Mouse (Mus musculus) forebrain, embryonic 11.5 days (tissue): ENCODE data around the gene Hyal2. TPM values are rescaled to one million over a fixed set of nuclear protein-coding genes. Genes with fewer than 3 reads are reported as not detected.

Experiments used
- ATAC-seq: fragments of 200-750 bp; cut with Nextera tagmentation; replicated peaks from 2 replicates; pipeline ENCODE4 v1.8.0; 2017; ENCODE audit warnings: moderate TSS enrichment; ENCODE audit not compliant: low FRiP score
- DNase-seq: peaks from one replicate; pipeline ENCODE4 v3.0.0-alpha.2; 2017; ENCODE audit warnings: low spot score
- H3K27ac ChIP-seq: fragments of 300-500 bp; sonication (generic); 2 replicates; pipeline ENCODE4 v1.5.1; 2014; ENCODE audit warnings: low read depth, low read length
- H3K27me3 ChIP-seq: fragments of 300-500 bp; sonication (generic); 2 replicates; pipeline ENCODE4 v1.6.1; 2014; ENCODE audit warnings: mild to moderate bottlenecking, low read length, mixed read lengths; ENCODE audit not compliant: control insufficient read depth, insufficient read depth
- H3K36me3 ChIP-seq: fragments of 300-500 bp; sonication (generic); 2 replicates; pipeline ENCODE4 v1.6.1; 2014; ENCODE audit warnings: mild to moderate bottlenecking, low read length, moderate library complexity, mixed read lengths; ENCODE audit not compliant: control insufficient read depth, insufficient read depth
- H3K4me1 ChIP-seq: fragments of 300-500 bp; sonication (generic); replicated peaks from 2 replicates; pipeline ENCODE4 v1.6.1; 2014; ENCODE audit warnings: low read length, mixed read lengths; ENCODE audit not compliant: control insufficient read depth, insufficient read depth
- H3K4me2 ChIP-seq: fragments of 300-500 bp; sonication (generic); 2 replicates; pipeline ENCODE4 v1.6.1; 2014; ENCODE audit warnings: low read depth, mild to moderate bottlenecking, low read length, moderate library complexity, mixed read lengths; ENCODE audit not compliant: severe bottlenecking
- H3K4me3 ChIP-seq: fragments of 300-500 bp; sonication (generic); 2 replicates; pipeline ENCODE4 v1.5.1; 2014; ENCODE audit warnings: low read depth, low read length
- H3K9ac ChIP-seq: fragments of 300-500 bp; sonication (generic); 2 replicates; pipeline ENCODE4 v1.6.1; 2014; ENCODE audit warnings: low read length
- H3K9me3 ChIP-seq: fragments of 300-500 bp; sonication (generic); 2 replicates; pipeline ENCODE4 v1.6.1; 2016; ENCODE audit warnings: low read length, mixed read lengths; ENCODE audit not compliant: control insufficient read depth
- WGBS: fragments of 180-500 bp; shearing (Covaris S2); extraction: QIAGEN DNeasy Blood & Tissue Kit; methylation state at CpG from one replicate; pipeline ENCODE4 v1.1.7; 2014; 5-methylcytosine and 5-hydroxymethylcytosine counted together
- polyA plus RNA-seq: library from polyadenylated mRNA; unstranded; fragments of >200 nt; fragmentation: Nextera tagmentation; extraction: Ambion mirVana; gene quantifications from 2 replicates; pipeline ENCODE4 v1.2.1, GENCODE M21; 2014

The Hyal2 gene
- polyA plus RNA-seq, 1 experiment from 2014 or later: 129 TPM

DNA sequence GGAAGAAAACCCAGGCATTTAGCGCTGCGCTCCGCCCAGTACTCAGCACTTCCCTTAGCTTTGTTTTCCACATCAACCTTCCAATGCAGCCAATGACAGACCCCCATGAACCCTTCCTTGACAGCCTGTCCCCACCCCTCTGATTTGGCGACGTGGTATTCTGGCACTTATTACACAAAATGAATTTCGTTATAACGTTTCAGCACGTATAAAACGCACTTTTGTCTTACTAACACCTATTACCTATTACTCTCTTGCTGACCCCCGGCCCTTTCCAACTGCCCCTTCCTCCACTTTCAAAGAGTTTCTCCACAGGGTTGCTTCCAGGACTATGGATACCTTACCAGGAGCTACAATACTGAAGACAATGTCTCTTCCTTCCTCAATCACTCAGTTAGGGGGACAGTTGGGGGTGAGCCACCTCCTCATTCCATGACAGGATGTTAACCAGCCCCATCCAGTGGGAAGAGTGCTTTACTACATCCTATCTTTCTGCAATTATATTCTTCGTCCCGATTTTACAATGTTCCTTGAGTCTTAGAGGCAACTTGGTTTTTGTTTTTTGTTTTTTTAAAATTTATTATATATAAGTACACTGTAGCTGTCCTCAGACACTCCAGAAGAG, 45.3 kb downstream of the Hyal2 start:
- Histone ChIP-seq H3K27me3 (no peaks in the 10 kb centered on the region), H3K4me2 (peak overlapping the region; percentile 58; the same call in 1 of the 2 replicates), H3K4me1 (peaks cover 30% of the 10 kb centered on the region), H3K9me3 (no peaks in the 10 kb centered on the region), H3K27ac (peak overlapping the region; percentile 95), H3K36me3 (peaks cover 19% of the 10 kb centered on the region), H3K9ac (peak overlapping the region; percentile 72; the same call in 1 of the 2 replicates), H3K4me3 (peak overlapping the region; percentile 28; the same call in 1 of the 2 replicates)
- ATAC-seq (peak; percentile 11), DNase-seq (no peak)
- WGBS: 12% methylated on average over 12 of the region's 12 CpGs

DNA sequence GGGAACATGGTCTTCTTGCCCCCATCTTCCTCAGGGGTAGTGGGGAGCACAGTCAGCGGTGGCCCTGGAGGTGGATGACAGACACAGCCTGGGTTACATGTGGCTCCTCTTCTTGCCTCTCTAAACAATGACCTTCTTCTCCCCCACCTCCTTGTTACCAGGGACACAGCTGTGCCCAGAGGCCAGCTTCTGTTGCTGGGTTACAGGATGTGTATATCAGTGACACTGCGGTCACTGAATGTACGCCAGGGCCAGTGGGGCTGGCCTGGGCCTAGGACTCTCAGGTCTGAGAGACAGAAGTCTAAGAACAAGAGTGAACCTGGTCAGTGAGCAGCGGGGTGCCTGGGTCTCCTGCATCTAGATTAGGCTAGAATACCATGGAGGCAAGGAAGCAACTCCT, 47.3 kb downstream of the Hyal2 start:
- WGBS: 74% methylated on average over 4 of the region's 4 CpGs
- ATAC-seq (no peak), DNase-seq (no peak)
- H3K9ac ChIP-seq: no peak overlapping the region
- no peaks in the 10 kb centered on the region for H3K27me3 ChIP-seq
- H3K4me1 ChIP-seq: peaks cover 23% of the 10 kb centered on the region
- H3K27ac ChIP-seq: 0 out of 2 replicates have a peak overlapping the region, but pooled peaks have one; percentile 19
- H3K4me3 ChIP-seq: no peak overlapping the region
- no peak overlapping the region for H3K4me2 ChIP-seq
- H3K9me3 ChIP-seq: no peaks in the 10 kb centered on the region
- H3K36me3 ChIP-seq: peaks cover 29% of the 10 kb centered on the region

DNA sequence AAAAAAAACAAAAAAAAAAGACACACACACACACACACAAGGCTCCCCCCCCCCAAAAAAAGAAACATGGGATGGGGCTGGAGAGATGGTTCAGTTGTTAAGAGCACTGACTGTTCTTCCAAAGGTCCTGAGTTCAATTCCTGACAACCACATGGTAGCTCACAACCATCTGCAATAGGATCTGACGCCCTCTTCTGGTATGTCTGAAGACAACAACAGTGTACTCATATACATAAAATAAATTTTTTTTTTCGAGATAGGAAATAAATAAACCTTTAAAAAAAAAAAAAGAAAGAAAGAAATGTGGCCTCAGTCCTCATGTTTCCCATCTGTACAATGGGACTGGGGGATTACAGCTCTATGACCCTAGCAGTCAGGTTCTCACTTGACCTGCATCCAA, 49.7 kb downstream of the Hyal2 start:
- WGBS: 76% methylated on average over 2 of the region's 2 CpGs
- Histone ChIP-seq H3K36me3 (peaks cover 31% of the 10 kb centered on the region), H3K4me3 (no peak overlapping the region), H3K9me3 (no peaks in the 10 kb centered on the region), H3K4me2 (no peak overlapping the region), H3K9ac (no peak overlapping the region), H3K4me1 (peaks cover 10% of the 10 kb centered on the region; the same call in 1 of the 2 replicates), H3K27me3 (no peaks in the 10 kb centered on the region), H3K27ac (no peak overlapping the region)
- ATAC-seq (no peak), DNase-seq (no peak)

DNA sequence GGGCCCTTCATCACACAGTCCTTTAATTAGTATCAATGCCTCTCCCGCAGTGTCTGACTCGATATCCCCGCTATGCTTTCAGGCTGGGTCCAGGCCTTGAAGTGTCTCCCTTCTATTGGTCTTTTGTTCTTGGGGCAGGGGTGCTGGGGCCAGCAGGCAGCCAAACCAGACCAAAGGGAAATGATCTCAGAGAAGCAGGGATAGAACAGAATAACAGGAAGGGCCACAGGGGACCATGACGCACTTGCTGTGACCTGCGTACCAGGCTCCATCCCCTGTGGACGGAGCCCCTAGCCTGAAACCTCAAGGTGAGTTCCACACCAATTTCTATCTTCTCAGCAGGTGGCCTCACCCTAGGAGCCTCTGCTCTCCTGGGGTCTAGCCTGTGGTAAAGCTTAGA, 50.4 kb downstream of the Hyal2 start:
- Histone ChIP-seq H3K36me3 (peaks cover 31% of the 10 kb centered on the region), H3K4me1 (peaks cover 7% of the 10 kb centered on the region; the same call in 1 of the 2 replicates), H3K9ac (no peak overlapping the region), H3K27me3 (no peaks in the 10 kb centered on the region), H3K9me3 (no peaks in the 10 kb centered on the region), H3K4me2 (no peak overlapping the region), H3K4me3 (no peak overlapping the region), H3K27ac (no peak overlapping the region)
- WGBS: 91% methylated on average over 6 of the region's 6 CpGs
- DNase-seq (no peak), ATAC-seq (no peak)

DNA sequence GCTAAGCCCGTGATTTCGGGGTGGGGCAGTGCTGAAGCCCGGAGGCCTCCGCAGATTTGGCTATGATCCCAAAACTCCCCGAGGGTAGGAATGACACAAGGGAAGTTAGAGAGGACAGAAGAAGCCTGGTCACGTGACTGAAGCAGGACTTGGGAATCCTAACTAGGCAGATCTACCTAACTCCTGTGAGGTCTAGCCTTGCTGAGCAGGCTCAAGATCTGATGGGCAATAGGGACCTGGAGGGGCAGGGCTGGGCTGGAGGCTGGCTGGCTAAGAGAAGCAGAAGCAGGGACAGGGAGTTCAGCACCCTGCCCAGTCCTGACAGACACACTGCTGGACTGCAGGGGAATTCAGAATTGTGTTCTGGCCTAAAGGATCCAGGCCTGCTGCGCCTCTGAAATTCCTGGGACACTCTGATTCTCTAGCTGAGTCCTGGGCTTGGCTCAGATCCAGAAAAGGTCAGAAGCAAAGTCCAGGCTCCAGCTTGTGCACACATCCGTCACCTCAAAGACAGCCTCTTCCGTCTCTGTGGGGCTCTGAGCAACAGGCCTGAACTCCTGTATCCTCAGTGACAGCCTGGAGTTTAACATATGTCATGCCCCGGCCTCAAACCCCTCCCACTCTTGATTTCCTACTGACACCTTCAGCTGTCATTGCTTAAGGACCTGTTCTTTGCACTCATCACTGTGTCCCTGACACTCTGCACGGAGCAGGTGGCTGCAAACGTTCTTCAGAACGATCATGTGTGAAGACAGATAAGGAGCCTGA, 51.2 kb downstream of the Hyal2 start:
- Histone ChIP-seq H3K4me2 (no peak overlapping the region), H3K27ac (no peak overlapping the region), H3K9me3 (no peaks in the 10 kb centered on the region), H3K4me3 (no peak overlapping the region), H3K36me3 (peaks cover 31% of the 10 kb centered on the region), H3K27me3 (no peaks in the 10 kb centered on the region), H3K4me1 (0 out of 2 replicates have a peak, but pooled peaks cover 3% of the 10 kb centered on the region), H3K9ac (no peak overlapping the region)
- DNase-seq (no peak), ATAC-seq (no peak)
- WGBS: 83% methylated on average over 13 of the region's 13 CpGs

DNA sequence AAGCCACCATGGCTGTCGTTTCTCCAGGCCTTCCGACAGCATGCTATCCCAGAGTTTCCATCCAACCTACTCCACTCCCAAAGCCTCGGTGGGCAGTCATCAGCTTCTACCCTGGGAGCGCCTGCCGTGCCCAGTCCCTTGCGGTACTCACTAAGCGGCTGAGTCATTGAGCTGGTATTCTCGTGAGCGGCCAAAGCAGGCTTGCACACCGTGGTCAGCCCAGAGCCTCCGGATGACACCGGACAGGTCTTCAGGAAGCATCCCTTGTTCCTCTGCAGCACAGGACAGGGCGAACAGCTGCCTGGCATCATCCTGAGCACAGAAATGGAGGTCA, 51.8 kb downstream of the Hyal2 start:
- Histone ChIP-seq H3K9ac (no peak overlapping the region), H3K36me3 (peaks cover 28% of the 10 kb centered on the region), H3K27me3 (no peaks in the 10 kb centered on the region), H3K4me2 (no peak overlapping the region), H3K4me3 (no peak overlapping the region), H3K27ac (no peak overlapping the region), H3K9me3 (no peaks in the 10 kb centered on the region), H3K4me1 (peaks cover 5% of the 10 kb centered on the region; the same call in 1 of the 2 replicates)
- WGBS: 89% methylated on average over 13 of the region's 13 CpGs
- DNase-seq: no peak
- ATAC-seq: no peak

DNA sequence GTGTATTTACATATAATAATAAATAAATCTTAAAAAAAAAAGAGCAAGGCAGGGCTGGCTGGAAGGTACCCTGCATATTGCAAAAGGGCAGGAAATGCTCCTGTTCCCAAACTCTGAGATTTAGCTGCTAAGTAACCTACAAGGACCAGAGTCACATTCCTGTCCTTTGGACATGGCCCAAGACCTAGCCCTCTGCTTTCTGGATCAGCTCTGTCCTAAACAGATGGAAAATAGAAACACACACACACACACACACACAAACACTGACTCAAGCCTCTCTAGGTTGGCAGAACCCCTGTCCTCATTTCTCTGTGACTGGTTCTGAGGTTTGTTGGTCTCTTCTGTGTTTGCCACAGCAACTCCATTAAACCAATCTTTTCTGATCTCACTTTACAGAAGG, 53.2 kb downstream of the Hyal2 start:
- no peaks in the 10 kb centered on the region for H3K9me3 ChIP-seq
- H3K4me3 ChIP-seq: no peak overlapping the region
- no peak overlapping the region for H3K27ac ChIP-seq
- H3K27me3 ChIP-seq: no peaks in the 10 kb centered on the region
- no peak overlapping the region for H3K9ac ChIP-seq
- peaks cover 22% of the 10 kb centered on the region for H3K36me3 ChIP-seq
- DNase-seq (no peak), ATAC-seq (no peak)
- peaks cover 14% of the 10 kb centered on the region for H3K4me1 ChIP-seq
- H3K4me2 ChIP-seq: no peak overlapping the region
